Mouse (Mus musculus) G1E (cell line): Measurements from ENCODE around the gene Bri3. TPM values are rescaled to one million over a fixed set of nuclear protein-coding genes. Genes with fewer than 3 reads are reported as not detected.
A peak's percentile ranks its signal among the peaks of the same experiment; 100 is the strongest.

Source experiments
- ATAC-seq: 2 replicates; pipeline ENCODE4 v1.8.0; 2016; ENCODE audit warnings: mild to moderate bottlenecking; ENCODE audit not compliant: insufficient number of reproducible peaks, poor library complexity, low FRiP score, severe bottlenecking; ENCODE audit errors: extremely low read depth
- DNase-seq: peaks from one replicate; pipeline ENCODE4 v3.0.0; 2012; ENCODE audit warnings: low spot score
- H3K27me3 ChIP-seq: 2 replicates; pipeline ENCODE4 v1.6.1; 2012; ENCODE audit warnings: mild to moderate bottlenecking, low read length, inconsistent platforms; ENCODE audit not compliant: insufficient read depth
- H3K36me3 ChIP-seq: replicated peaks from 2 replicates; pipeline ENCODE3; 2012; ENCODE audit warnings: mild to moderate bottlenecking, inconsistent platforms
- H3K4me1 ChIP-seq: 2 replicates; pipeline ENCODE4 v1.6.1; 2012; ENCODE audit warnings: low read depth, low read length, inconsistent platforms, mixed read lengths; ENCODE audit not compliant: insufficient read depth
- H3K4me3 ChIP-seq: 2 replicates; pipeline ENCODE4 v1.5.1; 2012; ENCODE audit warnings: low read depth, mild to moderate bottlenecking, inconsistent platforms, low read length, moderate library complexity, mixed read lengths
- H3K9me3 ChIP-seq: replicated peaks from 2 replicates; pipeline ENCODE4 v1.6.1; 2012; ENCODE audit warnings: inconsistent platforms
- CTCF ChIP-seq: IDR thresholded peaks from 2 replicates; pipeline ENCODE4 v1.5.1; 2012; ENCODE audit warnings: low read depth, low read length, inconsistent platforms, mixed read lengths
- GATA1 ChIP-seq: IDR thresholded peaks from 2 replicates; pipeline ENCODE4 v1.6.1; 2012; ENCODE audit warnings: borderline replicate concordance, low read length, inconsistent platforms, mixed read lengths
- GATA2 ChIP-seq: IDR thresholded peaks from 2 replicates; pipeline ENCODE4 v1.6.1; 2012; ENCODE audit warnings: low read depth, low read length, inconsistent platforms, borderline replicate concordance
- POLR2AphosphoS5 ChIP-seq: IDR thresholded peaks from 2 replicates; pipeline ENCODE4 v1.6.1; 2012; ENCODE audit warnings: low read depth, low read length, inconsistent platforms; ENCODE audit not compliant: insufficient replicate concordance
- TAL1 ChIP-seq: conservative IDR thresholded peaks from 2 replicates; pipeline ENCODE4 v1.6.1; 2012; ENCODE audit warnings: low read depth, low read length, inconsistent platforms, mixed read lengths
- polyA plus RNA-seq: library from polyadenylated mRNA; stranded (reverse); fragments of >175 nt; gene quantifications from 2 replicates; pipeline ENCODE4 v1.2.3, GENCODE M21; 2012
- total RNA-seq, 2 experiments: library from RNA; stranded (forward) in 1 of 2; stranded (reverse) in 1 of 2; fragments of 200-1000 nt in 1 of 2; fragments of >200 nt in 1 of 2; fragmentation: Nextera tagmentation in 1 of 2; gene quantifications; 2 replicates each; pipeline ENCODE4 v1.2.3; 2014 to 2017

The Bri3 gene
- total and polyA plus RNA-seq, 3 experiments: 33.0 to 63.4 (median 58.1) TPM

GRCm38 (mm10) chr5:144219936-144220335 is 24.3 kb upstream of the Bri3 start:
- Histone ChIP-seq H3K27me3 (no peaks in the 10 kb centered on the region), H3K4me1 (peaks cover 36% of the 10 kb centered on the region), H3K36me3 (peaks cover 12% of the 10 kb centered on the region), H3K9me3 (no peaks in the 10 kb centered on the region), H3K4me3 (no peak overlapping the region)
- ATAC-seq (no peak), DNase-seq (no peak)
- no peak for TF ChIP-seq GATA1
- TF ChIP-seq CTCF: no peak
- TF ChIP-seq TAL1: no peak
- TF ChIP-seq GATA2: no peak
- TF ChIP-seq POLR2AphosphoS5: no peak

GRCm38 (mm10) chr5:144221305-144221704 is 22.9 kb upstream of the Bri3 start:
- peaks cover 32% of the 10 kb centered on the region for H3K4me1 ChIP-seq
- ATAC-seq (peak; percentile 55), DNase-seq (no peak)
- H3K9me3 ChIP-seq: no peaks in the 10 kb centered on the region
- no peak overlapping the region for H3K4me3 ChIP-seq
- TF ChIP-seq GATA1 (no peak), GATA2 (no peak), CTCF (no peak), TAL1 (no peak), POLR2AphosphoS5 (no peak)
- no peaks in the 10 kb centered on the region for H3K27me3 ChIP-seq
- H3K36me3 ChIP-seq: peaks cover 9% of the 10 kb centered on the region

GRCm38 (mm10) chr5:144222811-144223502 is 21.3 kb upstream of the Bri3 start:
- Histone ChIP-seq H3K9me3 (no peaks in the 10 kb centered on the region), H3K4me3 (peak overlapping the region; percentile 87), H3K27me3 (no peaks in the 10 kb centered on the region), H3K4me1 (peaks cover 32% of the 10 kb centered on the region), H3K36me3 (peaks cover 2% of the 10 kb centered on the region)
- ATAC-seq: no peak
- TF ChIP-seq CTCF: no peak
- no peak for TF ChIP-seq GATA2
- no peak for TF ChIP-seq GATA1
- TF ChIP-seq TAL1: no peak
- TF ChIP-seq POLR2AphosphoS5: no peak
- peak; percentile 6 for DNase-seq

- Histone ChIP-seq H3K9me3 (no peaks in the 10 kb centered on the region), H3K36me3 (peaks cover 2% of the 10 kb centered on the region), H3K27me3 (no peaks in the 10 kb centered on the region), H3K4me3 (peak within 1 kb of the TSS; percentile 87), H3K4me1 (peaks cover 30% of the 10 kb centered on the region)
- DNase-seq: peak; percentile 99
- ATAC-seq: peak; percentile 91
- TF ChIP-seq GATA2 (no peak), TAL1 (no peak)
Measured at GRCm38 (mm10) chr5:144223503-144223862, 20.8 kb upstream of the Bri3 start, which contains the start of gene Tecpr1. Gene Tecpr1 (minus strand): TSS chr5:144223615.

- peaks cover 30% of the 10 kb centered on the region for H3K4me1 ChIP-seq
- no peaks in the 10 kb centered on the region for H3K27me3 ChIP-seq
- no peaks in the 10 kb centered on the region for H3K9me3 ChIP-seq
- TF ChIP-seq POLR2AphosphoS5: no peak
- no peak for TF ChIP-seq CTCF
- TF ChIP-seq TAL1: no peak
- no peak for TF ChIP-seq GATA2
- TF ChIP-seq GATA1: no peak
- ATAC-seq: no peak
- H3K4me3 ChIP-seq: peak overlapping the region; percentile 87
- H3K36me3 ChIP-seq: peaks cover 2% of the 10 kb centered on the region
- DNase-seq: no peak
Measured at GRCm38 (mm10) chr5:144223899-144224816, 20.1 kb upstream of the Bri3 start.

- TF ChIP-seq POLR2AphosphoS5 (no peak), TAL1 (no peak), CTCF (no peak), GATA2 (no peak)
- Histone ChIP-seq H3K27me3 (no peaks in the 10 kb centered on the region), H3K4me3 (no peak overlapping the region), H3K4me1 (peaks cover 27% of the 10 kb centered on the region), H3K9me3 (no peaks in the 10 kb centered on the region), H3K36me3 (no peaks in the 10 kb centered on the region)
- DNase-seq (no peak), ATAC-seq (no peak)
Measured at GRCm38 (mm10) chr5:144226220-144226619, 18.0 kb upstream of the Bri3 start.
